Mouse (Mus musculus) gastrocnemius, postnatal 36 days (tissue): ENCODE results near the gene Mrpl53. TPM values are rescaled to one million over a fixed set of nuclear protein-coding genes. Genes with fewer than 3 reads are reported as not detected.
"Not testable (repeated sequence)": the region's sequence is repeated elsewhere in the genome, so short reads cannot be mapped to it uniquely, and the experiment has no call there.

ENCODE experiments used
- DNase-seq, 2 experiments: peaks; one replicate each; pipeline ENCODE4 v3.0.0; 2022
- intact Hi-C: fragments of 180-260 bp; cut with DNase I; formaldehyde crosslinking; loops from one replicate; pipeline ENCODE4 v1.15.1; 2025
- microRNA-seq, 2 experiments: library from miRNA; unstranded; fragments of <30 nt; microRNA quantifications; one replicate each; pipeline ENCODE4 v1.2.0; 2021
- total RNA-seq, 2 experiments: library from RNA; stranded (reverse); gene quantifications; 2 replicates each; pipeline ENCODE4 v1.2.3; 2021

The Mrpl53 gene
- total RNA-seq, 2 experiments from 2014 or later: 91.0 to 103 TPM

DNA sequence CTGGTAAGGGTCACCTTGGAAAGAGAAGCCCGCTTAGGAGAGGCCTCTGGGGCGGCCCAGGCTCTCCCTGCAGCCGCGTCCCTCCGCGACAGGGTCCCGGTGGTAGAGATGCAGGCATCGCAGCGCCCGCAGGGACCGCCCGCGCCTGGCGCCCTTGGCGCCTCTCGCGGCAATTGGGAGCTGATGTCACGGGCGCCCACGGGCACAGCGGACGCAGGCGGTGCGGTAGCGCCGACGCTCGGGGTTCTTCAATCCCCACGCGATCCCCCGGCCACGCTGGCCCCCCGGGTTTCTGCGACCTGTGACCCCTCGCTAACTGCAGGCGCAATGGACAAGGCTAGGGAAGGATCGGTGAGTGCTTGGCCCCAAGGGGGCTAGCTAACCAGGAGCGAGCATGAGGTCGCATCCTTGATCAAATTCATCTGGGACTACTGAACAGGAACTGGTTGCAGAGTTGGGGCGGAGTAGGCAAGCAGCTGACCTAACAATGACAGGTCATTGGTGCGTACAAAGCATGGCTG, 33.4 kb downstream of the Mrpl53 start:
- no peak for DNase-seq

DNA sequence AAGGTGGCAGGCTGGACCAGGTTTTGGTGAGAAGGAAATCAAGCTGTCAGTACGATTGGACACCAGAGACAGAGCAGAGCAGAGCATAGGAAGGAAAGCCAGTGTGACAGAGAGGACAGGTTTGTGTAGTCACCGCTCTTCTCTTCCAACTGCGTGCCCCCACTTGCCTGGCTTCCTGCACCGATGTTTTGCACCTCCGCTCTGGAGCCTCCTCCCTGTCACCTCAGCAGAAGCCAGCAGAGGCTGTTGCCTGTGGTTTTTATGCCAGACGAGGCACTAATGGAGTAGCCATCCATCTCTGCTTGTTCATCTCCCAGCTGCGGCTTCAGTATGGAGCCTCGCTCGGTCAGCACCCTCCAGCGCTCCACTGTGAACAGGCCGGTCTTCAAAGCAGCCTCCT, 34.0 kb downstream of the Mrpl53 start:
- no peak for DNase-seq
- intact Hi-C loops: no loop called here

More for the DNA sequence above, 33.4 kb downstream of the Mrpl53 start:
- intact Hi-C loops: no loop called here

DNA sequence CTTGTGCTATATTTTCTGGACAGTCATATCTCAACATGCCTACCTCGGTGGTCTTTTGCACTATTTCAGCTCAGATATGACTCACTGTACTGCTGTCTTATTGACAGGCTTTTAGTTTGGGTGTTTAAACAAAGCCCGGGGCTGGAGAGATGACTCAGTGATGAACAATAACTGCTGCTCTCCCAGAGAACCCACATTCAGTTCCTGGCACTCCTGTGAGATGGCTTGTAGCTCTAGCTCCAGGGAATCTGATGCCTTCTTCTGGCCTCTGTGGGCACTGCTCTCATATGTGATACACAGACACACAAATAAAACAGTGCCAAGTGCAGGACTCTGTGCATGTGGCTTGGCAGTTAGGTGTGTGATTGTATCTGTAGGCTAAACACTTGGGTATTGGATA, 36.4 kb downstream of the Mrpl53 start:
- intact Hi-C loops: no loop called here

DNA sequence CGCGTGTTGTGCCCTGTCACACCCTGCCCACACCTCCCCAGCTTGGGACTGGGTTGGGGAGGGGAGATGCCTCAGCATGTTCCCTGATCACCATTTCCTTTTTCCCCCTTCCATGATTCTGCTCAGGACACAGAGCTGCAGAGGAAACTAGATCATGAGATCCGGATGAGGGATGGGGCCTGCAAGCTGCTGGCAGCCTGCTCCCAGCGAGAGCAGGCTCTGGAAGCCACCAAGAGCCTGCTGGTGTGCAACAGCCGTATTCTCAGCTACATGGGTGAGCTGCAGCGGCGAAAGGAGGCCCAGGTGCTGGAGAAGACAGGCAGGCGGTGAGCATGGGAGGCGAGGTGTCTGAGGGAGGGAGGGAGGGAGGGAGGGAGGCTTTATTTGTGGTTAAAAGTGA, 37.0 kb downstream of the Mrpl53 start:
- no peak for DNase-seq
- intact Hi-C loops: no loop called here

More for the DNA sequence above, 36.4 kb downstream of the Mrpl53 start:
- no peak for DNase-seq

DNA sequence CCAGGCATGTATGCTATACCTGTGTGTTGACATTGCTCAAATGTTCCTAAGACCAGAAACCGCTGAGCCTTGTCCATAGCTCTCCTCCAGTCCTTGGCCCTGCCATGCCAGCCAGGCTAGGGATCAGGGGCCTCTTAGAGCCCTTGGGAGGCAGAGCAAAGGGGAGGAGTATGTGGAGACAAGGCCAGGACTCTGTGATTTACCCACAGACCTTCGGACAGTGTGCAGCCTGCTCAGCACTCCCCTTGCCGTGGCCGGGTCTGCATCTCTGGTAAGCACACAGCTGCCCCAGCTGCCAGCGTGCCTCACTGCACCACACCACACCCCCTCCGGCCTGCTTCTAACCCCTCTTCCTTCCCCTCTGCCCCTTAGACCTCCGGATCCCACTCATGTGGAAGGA, 38.4 kb downstream of the Mrpl53 start:
- no peak for DNase-seq
- intact Hi-C loops: no loop called here

DNA sequence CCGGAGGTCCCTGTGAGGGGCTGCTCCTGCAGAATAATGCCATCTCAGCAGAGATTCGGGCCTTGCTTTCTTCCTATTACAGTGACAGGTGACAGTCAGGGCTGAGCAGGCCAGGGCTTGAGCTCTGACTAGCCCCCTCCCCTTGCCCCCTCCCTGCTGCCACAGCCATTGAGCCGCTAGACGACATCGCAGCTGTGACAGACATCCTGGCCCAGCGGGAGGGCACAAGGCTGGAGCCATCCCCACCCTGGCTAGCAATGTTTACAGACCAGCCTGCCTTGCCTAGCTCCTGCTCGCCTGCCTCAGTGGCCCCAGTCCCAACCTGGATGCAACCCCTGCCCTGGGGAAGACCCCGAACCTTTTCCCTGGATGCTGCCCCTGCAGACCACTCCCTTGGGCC, 42.9 kb downstream of the Mrpl53 start:
- DNase-seq: no peak
- intact Hi-C loops: no loop called here

DNA sequence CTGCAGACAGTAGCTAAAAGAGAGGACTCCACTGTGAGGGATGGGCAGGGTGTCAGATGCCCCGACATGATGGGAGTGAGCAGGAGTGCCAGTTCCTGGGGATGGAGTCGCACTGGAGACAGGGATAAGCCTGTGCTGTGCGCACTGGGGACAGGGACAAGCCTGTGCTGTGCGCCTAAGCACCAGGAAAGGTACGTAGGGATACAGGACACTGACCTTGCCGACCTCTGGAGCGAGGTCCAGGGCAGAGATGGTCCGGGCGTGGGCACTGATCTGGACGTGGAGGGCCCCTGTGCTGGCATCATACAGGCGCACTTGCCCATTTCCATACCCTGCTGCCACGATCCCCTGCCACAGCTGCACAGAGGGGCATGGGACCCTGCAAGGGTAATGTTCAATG, 44.2 kb downstream of the Mrpl53 start:
- intact Hi-C loops: no loop called here
- DNase-seq: no peak

DNA sequence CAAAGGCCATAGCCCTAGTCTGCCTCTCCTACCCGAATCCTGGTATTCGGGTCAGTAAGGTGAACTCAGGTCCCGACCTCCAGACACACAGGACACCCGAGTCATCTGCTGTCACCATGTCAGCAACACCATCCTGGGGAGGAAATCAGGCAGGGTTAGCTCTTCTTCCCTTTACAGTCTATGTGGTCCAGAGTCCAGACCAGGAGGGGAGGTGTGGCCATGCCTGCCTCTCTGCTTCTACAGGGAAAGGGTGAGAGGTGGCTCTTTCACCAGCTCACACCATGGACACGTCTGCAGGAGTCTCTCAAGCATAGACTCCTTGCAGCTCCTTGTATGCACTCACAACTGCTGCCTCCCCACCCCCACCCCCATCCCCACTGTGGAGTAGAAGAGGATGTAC, 44.6 kb downstream of the Mrpl53 start:
- DNase-seq: no peak
- intact Hi-C loops: no loop called here

DNA sequence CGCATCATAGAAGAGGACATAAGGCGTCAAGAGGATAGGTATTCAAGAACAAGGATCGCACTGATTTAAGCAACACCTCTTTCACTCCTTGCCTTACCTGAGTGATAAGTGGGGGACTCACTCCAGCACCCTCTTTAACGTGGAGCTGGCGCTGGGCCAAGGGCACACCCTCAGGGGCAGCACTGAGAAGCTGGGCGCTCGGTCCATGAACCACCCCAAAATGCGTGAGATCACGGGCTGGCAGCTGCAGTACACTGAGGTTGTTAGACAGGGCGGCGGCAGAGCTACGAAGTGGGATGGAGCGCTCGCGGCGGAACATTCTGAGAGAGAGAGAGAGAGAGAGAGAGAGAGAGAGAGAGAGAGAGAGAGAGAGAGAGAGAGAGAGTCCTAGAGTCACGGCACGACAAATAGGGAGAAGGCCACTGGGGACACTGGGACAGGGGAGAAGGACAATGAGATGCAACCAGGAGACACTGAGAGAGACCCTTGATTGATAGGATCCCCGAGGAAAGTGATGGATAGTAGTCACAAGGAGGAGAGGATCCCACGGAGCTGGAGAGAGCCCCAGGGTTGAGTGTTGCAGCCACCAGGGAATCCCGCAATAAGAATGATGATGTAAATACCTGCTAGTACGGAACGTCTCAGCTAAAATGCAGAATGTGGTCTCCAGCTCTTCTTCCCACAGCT, 46.9 kb downstream of the Mrpl53 start:
- no peak for DNase-seq
- intact Hi-C loops: loop anchor here (5.0 kb wide), 1 partner anchor 158 kb away; no protein-coding TSS in a partner anchor

DNA sequence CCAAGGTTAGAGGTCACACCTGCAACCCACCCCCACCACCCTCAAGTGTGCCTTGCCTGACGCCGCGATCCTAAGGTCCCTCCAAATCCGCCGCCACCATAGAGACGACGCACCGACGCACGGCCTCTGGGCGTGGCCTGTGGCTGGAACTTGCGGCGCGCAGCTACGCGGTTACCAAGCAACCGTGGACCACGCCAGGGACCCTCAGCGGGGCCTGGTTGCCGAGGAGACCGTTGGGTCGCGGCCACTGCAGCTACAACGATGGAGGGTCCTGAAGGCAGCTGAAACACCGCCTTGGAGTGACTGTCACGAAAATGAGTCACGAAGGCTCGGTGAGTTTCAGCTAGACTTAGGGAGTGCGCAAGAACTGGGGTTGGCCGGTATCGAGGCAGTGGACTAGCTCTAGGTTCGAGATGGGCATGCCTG, 47.4 kb downstream of the Mrpl53 start, which contains the start of the genes Wdr54 and 1700003E16Rik:
TSS of gene Wdr54 (minus strand) at position 139 of the 426 bp plus-strand sequence.
TSS of gene 1700003E16Rik (plus strand) at position 146 of the 426 bp plus-strand sequence.
- DNase-seq: peak; percentile 40 to 41
- intact Hi-C loops: loop anchor here (5.0 kb wide), 1 partner anchor 159 kb away; no protein-coding TSS in a partner anchor

DNA sequence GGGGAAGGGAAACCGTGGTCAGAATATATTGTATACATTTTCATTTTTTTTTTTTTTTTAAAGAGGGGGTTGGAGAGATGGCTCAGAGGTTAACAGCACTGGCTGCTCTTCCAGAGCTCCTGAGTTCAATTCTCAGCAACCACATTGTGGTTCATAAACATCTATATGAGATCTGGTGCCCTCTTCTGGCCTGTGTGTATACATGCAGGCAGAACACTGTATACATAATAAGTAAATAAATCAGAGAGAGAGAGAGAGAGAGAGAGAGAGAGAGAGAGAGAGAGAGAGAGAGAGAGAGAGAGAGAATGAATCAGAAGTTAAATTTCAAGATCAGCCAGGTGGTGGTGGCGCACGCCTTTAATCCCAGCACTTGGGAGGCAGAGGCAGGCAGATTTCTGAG, 50.6 kb downstream of the Mrpl53 start:
- intact Hi-C loops: loop anchor here (5.0 kb wide), 1 partner anchor 162 kb away; no protein-coding TSS in a partner anchor
- not testable (repeated sequence) for DNase-seq

Small RNAs within 50 kb of the gene (microRNA-seq; reads per million reads assigned to microRNA genes)
- gene Mir3470a: 0 reads per million in 2 experiments

Other genes starting within 250 kb of the Mrpl53 start
- gene Sema4f, start 169.3 kb upstream of the Mrpl53 start, total RNA-seq: under 1 TPM; 0.10 to 0.15 TPM
- gene M1ap, start 162.1 kb upstream of the Mrpl53 start, total RNA-seq: not detected
- gene Dok1, start 75.6 kb upstream of the Mrpl53 start, total RNA-seq: 1 to 10 TPM; 2.4 to 2.5 TPM
- gene Loxl3, start 74.9 kb upstream of the Mrpl53 start, total RNA-seq: 1 to 10 TPM; 2.9 to 3.1 TPM
- 10 to 100 TPM; 82.8 to 88.8 TPM for gene Aup1, start 54.5 kb upstream of the Mrpl53 start, total RNA-seq
- 10 to 100 TPM; 16.7 to 18.3 TPM for gene Htra2, start 53.8 kb upstream of the Mrpl53 start, total RNA-seq
- under 1 TPM; 0.26 to 0.32 TPM for gene Dqx1, start 51.2 kb upstream of the Mrpl53 start, total RNA-seq
- gene Tlx2, start 38.7 kb upstream of the Mrpl53 start, total RNA-seq: not detected
- 1 to 10 TPM; 4.5 to 7.4 TPM for gene Pcgf1, start 31.2 kb upstream of the Mrpl53 start, total RNA-seq
- gene Lbx2, start 22.7 kb upstream of the Mrpl53 start, total RNA-seq: under 1 TPM in 1 of 2 experiments, not detected in 1; 0.56 TPM
- 1 to 10 TPM; 1.2 to 3.1 TPM for gene Ccdc142, start 7.4 kb upstream of the Mrpl53 start, total RNA-seq
- 1 to 10 TPM in 1 of 2 experiments, under 1 TPM in 1; 0.69 to 1.0 TPM for gene Gm42688, start 7.4 kb upstream of the Mrpl53 start, total RNA-seq
- 1 to 10 TPM; 4.4 to 4.5 TPM for gene Mogs, start 6.5 kb downstream of the Mrpl53 start, total RNA-seq
- 10 to 100 TPM; 35.4 to 35.8 TPM for gene Wbp1, start 12.5 kb downstream of the Mrpl53 start, total RNA-seq
- gene Ino80b, start 16.4 kb downstream of the Mrpl53 start, total RNA-seq: 10 to 100 TPM; 14.3 to 14.5 TPM
- 10 to 100 TPM; 11.3 to 13.8 TPM for gene Rtkn, start 26.4 kb downstream of the Mrpl53 start, total RNA-seq
- gene Wdr54, start 47.4 kb downstream of the Mrpl53 start, total RNA-seq: 1 to 10 TPM in 1 of 2 experiments, under 1 TPM in 1; 0.92 to 1.3 TPM
- gene 1700003E16Rik, start 47.4 kb downstream of the Mrpl53 start, total RNA-seq: under 1 TPM in 1 of 2 experiments, not detected in 1; 0.13 TPM
- 100 to 1,000 TPM; 128 to 135 TPM for gene Dctn1, start 56.9 kb downstream of the Mrpl53 start, total RNA-seq
- not detected for gene Slc4a5, start 110.8 kb downstream of the Mrpl53 start, total RNA-seq
- gene Mthfd2, start 216.9 kb downstream of the Mrpl53 start, total RNA-seq: 1 to 10 TPM; 4.3 to 8.2 TPM
- 1 to 10 TPM; 9.5 to 9.8 TPM for gene Mob1a, start 217.0 kb downstream of the Mrpl53 start, total RNA-seq
- gene Bola3, start 240.1 kb downstream of the Mrpl53 start, total RNA-seq: 100 to 1,000 TPM; 223 to 243 TPM